Mouse (Mus musculus) lung, embryonic 16.5 days (tissue): ENCODE data around the gene Dbn1. TPM values are rescaled to one million over a fixed set of nuclear protein-coding genes. Genes with fewer than 3 reads are reported as not detected.
"Not testable (repeated sequence)": the region's sequence is repeated elsewhere in the genome, so short reads cannot be mapped to it uniquely, and the experiment has no call there.

Experiments used
- ATAC-seq: fragments of 200-750 bp; cut with Nextera tagmentation; 2 replicates; pipeline ENCODE4 v1.8.0; 2017; ENCODE audit warnings: low read depth, mild to moderate bottlenecking, moderate library complexity
- H3K27ac ChIP-seq: fragments of 300-500 bp; sonication (generic); 2 replicates; pipeline ENCODE4 v1.5.1; 2014; ENCODE audit warnings: mild to moderate bottlenecking, control low read depth, low read length
- H3K27me3 ChIP-seq: fragments of 300-500 bp; sonication (generic); 2 replicates; pipeline ENCODE4 v1.6.1; 2014; ENCODE audit warnings: low read depth, low read length, mixed read lengths; ENCODE audit not compliant: control insufficient read depth, insufficient read depth
- H3K36me3 ChIP-seq: fragments of 300-500 bp; sonication (generic); 2 replicates; pipeline ENCODE4 v1.6.1; 2014; ENCODE audit warnings: low read length; ENCODE audit not compliant: control insufficient read depth, insufficient read depth
- H3K4me1 ChIP-seq: fragments of 300-500 bp; sonication (generic); replicated peaks from 2 replicates; pipeline ENCODE4 v1.6.1; 2014; ENCODE audit warnings: low read length, mixed read lengths; ENCODE audit not compliant: control insufficient read depth, insufficient read depth
- H3K4me2 ChIP-seq: fragments of 300-500 bp; sonication (generic); 2 replicates; pipeline ENCODE4 v1.6.1; 2014; ENCODE audit warnings: low read depth, low read length, control low read depth
- H3K4me3 ChIP-seq: fragments of 300-500 bp; sonication (generic); 2 replicates; pipeline ENCODE4 v1.5.1; 2014; ENCODE audit warnings: mild to moderate bottlenecking, low read length, control low read depth
- H3K9ac ChIP-seq: fragments of 300-500 bp; sonication (generic); 2 replicates; pipeline ENCODE4 v1.6.1; 2014; ENCODE audit warnings: low read length, control low read depth
- H3K9me3 ChIP-seq: fragments of 300-500 bp; sonication (generic); 2 replicates; pipeline ENCODE4 v1.6.1; 2016; ENCODE audit warnings: low read length; ENCODE audit not compliant: control insufficient read depth
- WGBS: fragments of 180-500 bp; shearing (Covaris S2); extraction: QIAGEN DNeasy Blood & Tissue Kit; methylation state at CpG from one replicate; pipeline ENCODE4 v1.1.7; 2014; 5-methylcytosine and 5-hydroxymethylcytosine counted together
- polyA plus RNA-seq: library from polyadenylated mRNA; unstranded; fragments of >200 nt; fragmentation: Nextera tagmentation; extraction: Ambion mirVana; gene quantifications from 2 replicates; pipeline ENCODE4 v1.2.1, GENCODE M21; 2015

Dbn1 gene
- polyA plus RNA-seq, 1 experiment from 2014 or later: 115 TPM

DNA sequence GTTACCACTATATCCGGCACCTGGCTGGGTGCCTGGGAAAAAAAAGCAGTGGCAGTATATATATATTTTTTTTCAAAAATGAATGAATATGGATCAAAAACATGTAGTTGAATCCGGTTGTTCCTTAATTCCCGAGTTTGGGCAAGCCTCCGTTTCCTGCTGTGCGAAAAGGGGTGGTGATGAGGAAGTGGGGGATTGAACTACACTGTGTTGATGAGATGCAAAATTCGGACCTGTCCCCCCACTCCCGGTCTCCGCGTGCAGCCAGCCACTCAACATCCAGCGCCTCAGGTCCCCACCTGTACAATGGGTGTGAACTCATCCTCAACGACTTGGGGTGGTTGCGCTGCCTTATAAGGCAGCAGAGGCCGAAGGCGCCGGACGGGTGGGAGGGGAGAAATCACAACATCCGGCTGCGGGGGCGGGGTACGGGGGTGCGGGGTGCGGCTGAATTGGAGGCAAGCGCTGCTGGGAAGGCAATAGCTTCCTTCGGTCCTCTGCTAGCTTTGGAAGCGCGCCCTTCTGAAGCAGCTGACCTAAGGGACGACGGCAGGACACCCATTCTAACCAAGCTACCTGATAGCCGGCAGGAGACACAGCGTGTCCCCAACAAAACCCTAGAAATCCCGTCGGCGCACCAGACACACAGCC is 43.5 kb downstream of the Dbn1 start:
- Histone ChIP-seq H3K9ac (peak overlapping the region; percentile 68), H3K4me1 (peaks cover 17% of the 10 kb centered on the region), H3K4me3 (peak overlapping the region; percentile 83), H3K27ac (peak overlapping the region; percentile 96), H3K27me3 (no peaks in the 10 kb centered on the region), H3K4me2 (peak overlapping the region; percentile 78), H3K9me3 (no peaks in the 10 kb centered on the region), H3K36me3 (no peaks in the 10 kb centered on the region)
- WGBS: under 1% methylated on average over 33 of the region's 33 CpGs
- ATAC-seq: peak; percentile 83

DNA sequence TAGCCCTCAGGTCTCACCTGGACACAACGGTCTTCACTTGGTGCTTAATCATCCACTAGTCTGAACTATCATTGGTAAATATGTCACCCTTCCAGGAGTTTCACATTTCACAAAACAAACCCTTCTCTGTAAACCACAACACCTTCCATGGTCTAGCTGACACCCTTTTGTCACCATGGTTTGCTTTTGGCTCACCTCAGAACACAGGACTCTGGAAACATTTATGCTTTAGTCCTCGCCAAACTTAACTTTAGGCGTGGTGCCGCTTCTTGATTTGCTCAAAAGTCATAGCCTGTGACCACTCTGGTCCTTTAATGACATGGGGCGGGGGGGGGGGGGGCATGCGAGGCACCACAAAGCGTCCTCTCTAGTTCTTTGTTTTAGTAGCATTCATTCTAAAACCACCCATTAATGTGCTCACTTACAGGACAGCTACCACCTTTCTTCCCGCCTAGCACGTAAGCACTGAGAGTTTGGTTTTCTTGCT is 44.1 kb downstream of the Dbn1 start:
- 29% methylated on average over 9 of the region's 9 CpGs for whole genome bisulfite sequencing
- ATAC-seq: no peak
- Histone ChIP-seq H3K36me3 (no peaks in the 10 kb centered on the region), H3K9me3 (no peaks in the 10 kb centered on the region), H3K4me3 (peak overlapping the region; percentile 83), H3K27me3 (no peaks in the 10 kb centered on the region), H3K4me2 (peak overlapping the region; percentile 78), H3K27ac (peak overlapping the region; percentile 96), H3K9ac (peak overlapping the region; percentile 68), H3K4me1 (peaks cover 17% of the 10 kb centered on the region)

DNA sequence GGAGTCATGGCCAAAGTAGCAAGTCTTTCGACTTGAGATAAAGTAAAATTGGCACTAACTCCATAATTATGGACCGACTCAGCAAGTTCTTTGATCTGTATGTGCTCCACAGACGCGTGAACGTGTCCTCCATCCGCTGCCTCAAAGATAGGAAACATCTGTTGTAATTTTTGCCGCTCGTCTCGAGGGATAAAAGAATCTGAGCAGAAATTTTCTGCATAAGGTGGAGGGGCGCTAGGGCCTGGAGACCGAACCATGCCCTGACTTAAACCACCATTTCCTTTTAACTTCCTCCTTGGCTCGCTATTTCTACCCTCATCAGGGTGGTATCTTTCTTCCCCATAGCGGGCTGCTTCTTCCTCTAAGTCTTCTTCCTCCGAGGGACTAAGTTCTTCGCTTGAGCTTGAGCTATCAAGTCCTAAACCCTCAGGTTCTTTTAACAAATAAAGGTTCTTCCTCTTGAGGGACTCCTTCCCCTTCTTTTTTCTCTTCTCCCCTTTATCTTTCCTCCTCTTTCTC is 50.7 kb downstream of the Dbn1 start:
- not testable (repeated sequence) for H3K4me3 ChIP-seq, H3K9me3 ChIP-seq, H3K9ac ChIP-seq, H3K27me3 ChIP-seq, H3K4me2 ChIP-seq, H3K36me3 ChIP-seq, H3K27ac ChIP-seq, ATAC-seq, H3K4me1 ChIP-seq
- 72% methylated on average over 14 of the region's 15 CpGs for WGBS

DNA sequence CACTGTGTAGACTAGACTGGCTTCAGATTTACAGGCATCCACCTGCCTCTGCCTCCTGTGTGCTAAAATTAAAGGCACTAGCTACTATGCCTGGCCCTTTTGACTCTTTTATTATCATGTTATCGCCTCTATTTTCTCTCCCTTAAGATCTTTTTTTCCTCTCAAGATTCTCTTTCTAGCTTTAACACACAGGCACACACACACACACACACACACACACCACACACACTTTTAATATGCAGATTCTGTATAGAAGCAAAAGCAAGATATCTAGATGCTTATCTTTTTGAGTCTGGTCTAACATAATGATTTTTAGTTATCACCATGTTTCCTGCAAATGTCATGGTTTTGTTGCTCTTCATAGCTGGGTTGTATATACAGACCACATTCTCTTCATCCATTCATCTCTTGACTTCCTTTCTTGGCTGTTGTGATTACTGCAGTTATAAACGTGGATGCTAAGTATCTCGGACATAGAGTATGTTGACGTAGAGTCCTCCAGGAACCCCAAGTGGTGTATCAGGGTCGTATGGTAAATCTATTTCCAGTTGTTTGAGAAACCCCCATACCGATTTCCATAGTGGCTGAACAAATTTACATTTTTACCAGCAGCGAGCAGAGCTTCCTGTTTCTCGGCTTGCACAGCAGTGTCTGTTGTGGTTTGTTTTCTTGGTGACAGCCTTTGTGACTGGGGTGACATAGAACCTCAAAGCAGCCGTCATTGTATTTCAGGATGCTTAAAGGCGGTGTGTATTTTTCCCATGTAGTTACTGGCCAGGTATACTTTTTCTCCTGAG is 55.8 kb downstream of the Dbn1 start:
- WGBS: 56% methylated on average over 10 of the region's 10 CpGs
- no peak for ATAC-seq
- no peak overlapping the region for H3K4me2 ChIP-seq

GRCm38 (mm10) chr13:55430566-55430965 is 57.3 kb downstream of the Dbn1 start:
- Histone ChIP-seq H3K4me1 (no peaks in the 10 kb centered on the region), H3K27ac (no peak overlapping the region), H3K4me3 (no peak overlapping the region), H3K36me3 (no peaks in the 10 kb centered on the region), H3K9me3 (peaks cover 4% of the 10 kb centered on the region; the same call in 1 of the 2 replicates), H3K9ac (no peak overlapping the region), H3K4me2 (no peak overlapping the region), H3K27me3 (no peaks in the 10 kb centered on the region)
- ATAC-seq: no peak
- WGBS: 76% methylated on average over 2 of the region's 2 CpGs

More for the DNA sequence above, 55.8 kb downstream of the Dbn1 start:
- Histone ChIP-seq H3K4me3 (no peak overlapping the region), H3K27ac (no peak overlapping the region), H3K27me3 (no peaks in the 10 kb centered on the region), H3K9ac (no peak overlapping the region), H3K9me3 (peaks cover 4% of the 10 kb centered on the region; the same call in 1 of the 2 replicates), H3K4me1 (no peaks in the 10 kb centered on the region), H3K36me3 (no peaks in the 10 kb centered on the region)

DNA sequence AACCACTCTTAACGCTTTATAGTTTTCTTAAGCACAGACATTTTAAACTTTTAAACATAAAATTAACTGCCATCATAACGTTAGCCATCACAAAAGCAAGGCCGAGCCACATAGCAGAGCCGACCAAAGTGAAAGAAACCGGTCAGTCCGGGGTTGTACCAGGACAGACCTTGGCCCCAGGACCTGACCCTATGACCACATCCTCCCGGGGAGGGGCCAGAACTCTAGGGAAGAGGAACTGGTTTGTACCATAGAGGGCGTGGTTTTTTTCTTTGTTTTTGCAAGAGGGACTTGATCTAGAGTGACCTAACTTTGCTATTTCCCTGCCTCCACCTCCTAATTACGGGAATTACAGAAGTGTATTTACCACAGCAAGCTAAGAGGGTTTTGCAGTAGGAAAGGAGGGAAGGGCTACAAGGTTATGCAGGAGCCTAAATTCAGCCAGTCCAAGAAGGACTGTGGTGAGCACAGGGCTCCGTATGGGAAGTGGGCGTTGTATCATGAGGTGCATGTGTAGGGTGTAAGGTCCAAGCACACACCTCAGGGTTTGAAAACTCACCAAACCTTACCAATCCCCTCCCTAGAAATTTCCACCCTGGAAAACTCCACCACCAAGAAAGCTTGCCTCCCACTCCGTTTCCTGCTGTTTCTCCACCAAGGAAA is 58.6 kb downstream of the Dbn1 start:
- 62% methylated on average over 12 of the region's 12 CpGs for WGBS
- Histone ChIP-seq H3K4me1 (no peaks in the 10 kb centered on the region), H3K4me2 (no peak overlapping the region), H3K9me3 (peaks cover 4% of the 10 kb centered on the region; the same call in 1 of the 2 replicates), H3K27ac (no peak overlapping the region), H3K4me3 (no peak overlapping the region), H3K9ac (no peak overlapping the region), H3K36me3 (no peaks in the 10 kb centered on the region), H3K27me3 (no peaks in the 10 kb centered on the region)
- ATAC-seq: no peak

DNA sequence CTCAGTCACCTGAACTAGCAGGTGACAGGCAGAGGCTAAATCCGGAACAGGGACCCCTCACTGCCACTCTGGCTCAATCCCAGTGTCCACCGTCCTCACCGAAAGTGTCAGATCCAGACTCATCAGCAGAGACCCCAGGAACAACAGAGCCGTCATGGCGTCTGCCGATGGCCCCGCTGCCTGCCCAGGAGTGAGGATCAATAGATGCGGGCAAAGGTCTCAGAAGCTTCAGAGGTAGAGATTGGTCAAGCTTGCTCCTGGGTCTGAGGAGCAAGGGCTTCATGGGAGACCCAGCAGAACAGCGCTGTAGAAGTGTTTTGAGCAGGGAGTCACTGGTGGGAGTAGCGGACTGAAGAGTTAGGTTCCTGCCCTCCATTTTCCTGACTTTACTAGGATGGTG is 61.3 kb downstream of the Dbn1 start, which contains the start of gene F12:
F12 (minus strand) TSS at position 181 of the 400 bp plus-strand sequence.
- WGBS: 88% methylated on average over 10 of the region's 10 CpGs
- no peak within 1 kb of the TSS for H3K4me2 ChIP-seq
- ATAC-seq: no peak

More for the DNA sequence above, 61.3 kb downstream of the Dbn1 start, which contains the start of gene F12:
- Histone ChIP-seq H3K27me3 (peaks cover 3% of the 10 kb centered on the region), H3K9me3 (no peaks in the 10 kb centered on the region), H3K4me3 (no peak within 1 kb of the TSS), H3K4me1 (no peaks in the 10 kb centered on the region), H3K27ac (no peak within 1 kb of the TSS), H3K9ac (no peak within 1 kb of the TSS), H3K36me3 (no peaks in the 10 kb centered on the region)
